Mouse (Mus musculus) E14TG2a.4 (cell line): ENCODE data around the gene Kng1.

Source experiments
- CTCF ChIP-seq: conservative IDR thresholded peaks from 2 replicates; pipeline ENCODE4 v1.5.1; 2014; ENCODE audit warnings: low read length
- NANOG ChIP-seq: IDR thresholded peaks from 2 replicates; pipeline ENCODE4 v1.6.1; 2014; ENCODE audit warnings: borderline replicate concordance, low read length, mixed read lengths

DNA sequence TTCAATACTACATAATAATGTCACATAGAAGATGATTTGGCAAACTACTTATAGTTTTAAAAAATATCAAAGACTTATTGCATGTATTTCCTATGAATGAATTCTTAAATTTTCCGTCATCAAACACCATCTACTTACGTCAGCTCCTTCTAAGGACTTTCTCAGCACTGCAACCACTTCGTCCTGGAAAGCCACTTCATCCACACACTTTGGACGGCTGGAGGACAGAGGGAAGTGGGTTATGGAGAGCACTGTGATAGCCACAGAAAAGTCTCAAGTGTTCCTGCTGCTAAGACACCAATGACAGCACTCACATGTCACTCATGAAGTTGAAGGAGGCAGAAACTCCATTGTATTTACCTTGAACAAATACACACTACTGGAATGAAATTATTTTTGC is 66.7 kb downstream of the Kng1 start:
- TF ChIP-seq CTCF = no peak
- TF ChIP-seq NANOG = no peak
